Mouse (Mus musculus): Measurements from ENCODE around the gene Prdx5.

- TF ChIP-seq ZKSCAN1 (IDR thresholded peaks at IDR 0.05; ENCODE audit: low read depth, low read length) (no peak), POLR2A (IDR thresholded peaks at IDR 0.05; ENCODE audit: control insufficient read depth in 1 of 2, insufficient read depth in 1 of 2, low read depth in 1 of 2, low read length in 2 of 2, poor library complexity in 1 of 2) (no peak)
These were observed 31.9 kb downstream of the Prdx5 start for GRCm38 (mm10) chr19:6877965-6878364.
